Mouse (Mus musculus) embryonic facial prominence, embryonic 12.5 days (tissue): ENCODE results near the gene Tekt1. TPM values are rescaled to one million over a fixed set of nuclear protein-coding genes. Genes with fewer than 3 reads are reported as not detected.

Source experiments
- ATAC-seq: fragments of 200-750 bp; cut with Nextera tagmentation; 2 replicates; pipeline ENCODE4 v1.8.0; 2017; ENCODE audit not compliant: insufficient number of reproducible peaks, insufficient read depth, low FRiP score, low TSS enrichment
- H3K27ac ChIP-seq: fragments of 300-500 bp; sonication (generic); 2 replicates; pipeline ENCODE4 v1.5.1; 2016; ENCODE audit warnings: mild to moderate bottlenecking
- H3K27me3 ChIP-seq: fragments of 300-500 bp; sonication (generic); 2 replicates; pipeline ENCODE4 v1.6.1; 2016; ENCODE audit warnings: mild to moderate bottlenecking, moderate library complexity
- H3K36me3 ChIP-seq: fragments of 300-500 bp; sonication (generic); 2 replicates; pipeline ENCODE4 v1.6.1; 2016; ENCODE audit warnings: mild to moderate bottlenecking
- H3K4me1 ChIP-seq: fragments of 300-500 bp; sonication (generic); 2 replicates; pipeline ENCODE4 v1.6.1; 2016
- H3K4me2 ChIP-seq: fragments of 300-500 bp; sonication (generic); replicated peaks from 2 replicates; pipeline ENCODE4 v1.6.1; 2016; ENCODE audit warnings: mild to moderate bottlenecking, moderate library complexity
- H3K4me3 ChIP-seq: fragments of 300-500 bp; sonication (generic); 2 replicates; pipeline ENCODE4 v1.5.1; 2016; ENCODE audit warnings: mild to moderate bottlenecking
- H3K9ac ChIP-seq: fragments of 300-500 bp; sonication (generic); 2 replicates; pipeline ENCODE4 v1.6.1; 2016; ENCODE audit warnings: mild to moderate bottlenecking, moderate library complexity
- H3K9me3 ChIP-seq: fragments of 300-500 bp; sonication (generic); 2 replicates; pipeline ENCODE4 v1.6.1; 2016; ENCODE audit warnings: mild to moderate bottlenecking, moderate library complexity
- WGBS: fragments of 180-500 bp; shearing (Covaris S2); methylation state at CpG from one replicate; pipeline ENCODE4 v1.1.7; 2016; 5-methylcytosine and 5-hydroxymethylcytosine counted together
- polyA plus RNA-seq: library from polyadenylated mRNA; unstranded; fragments of >200 nt; fragmentation: Nextera tagmentation; extraction: Ambion mirVana; gene quantifications from 2 replicates; pipeline ENCODE4 v1.2.1, GENCODE M21; 2016

Tekt1 gene
- 5.1 and 6.4 TPM in 2 replicates for polyA plus RNA-seq

DNA sequence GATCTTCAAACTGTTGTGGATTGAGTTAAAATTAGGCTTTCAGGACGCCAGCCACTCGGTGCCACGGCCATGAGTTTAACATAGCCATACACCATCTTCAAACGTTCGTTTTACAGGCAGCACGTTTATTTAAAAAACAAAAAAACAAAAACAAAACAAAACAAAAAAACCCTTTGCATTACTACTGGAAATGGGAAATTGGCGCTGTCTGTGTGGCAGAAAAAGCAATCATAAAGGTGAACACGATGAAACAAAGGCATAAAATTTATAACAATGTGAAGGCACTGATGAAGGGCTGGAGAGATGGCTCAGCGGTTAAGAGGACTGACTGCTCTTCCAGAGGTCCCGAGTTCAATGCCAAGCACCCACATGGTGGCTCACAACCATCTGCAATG, at the start of gene Tekt1:
TSS of gene Tekt1 (minus strand) at position 96 of the 395 bp plus-strand sequence.
- no peak within 1 kb of the TSS for H3K27ac ChIP-seq
- H3K4me2 ChIP-seq: peak within 1 kb of the TSS; percentile 71
- H3K4me3 ChIP-seq: peak within 1 kb of the TSS; percentile 40
- H3K36me3 ChIP-seq: no peaks in the 10 kb centered on the region
- no peaks in the 10 kb centered on the region for H3K9me3 ChIP-seq
- peak within 1 kb of the TSS; percentile 51; the same call in 1 of the 2 replicates for H3K9ac ChIP-seq
- no peak for ATAC-seq
- peaks cover 9% of the 10 kb centered on the region; the same call in 1 of the 2 replicates for H3K4me1 ChIP-seq
- no peaks in the 10 kb centered on the region for H3K27me3 ChIP-seq
- WGBS: 37% methylated on average over 10 of the region's 10 CpGs

DNA sequence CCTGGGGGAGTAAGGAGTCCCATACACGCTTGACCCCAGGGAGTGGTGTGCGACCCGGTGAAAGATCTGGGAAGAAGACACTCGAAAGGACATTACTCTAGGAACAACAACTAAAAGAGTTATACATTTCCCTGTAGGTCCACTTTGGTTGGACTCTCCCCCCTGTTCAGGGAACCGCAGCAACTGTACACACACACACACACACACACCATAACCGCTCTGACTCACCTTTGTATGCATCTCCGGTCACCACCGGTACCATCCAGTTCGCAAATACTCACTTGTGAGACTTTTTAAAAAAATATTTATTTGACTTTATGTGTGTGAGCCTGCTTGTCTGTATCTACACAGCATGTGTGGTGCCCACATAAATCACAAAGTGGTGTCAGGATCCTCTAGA, 49.7 kb upstream of the Tekt1 start:
- H3K9ac ChIP-seq: peak overlapping the region; percentile 67; the same call in 1 of the 2 replicates
- 34% methylated on average over 9 of the region's 9 CpGs for WGBS
- peak overlapping the region; percentile 68 for H3K4me3 ChIP-seq
- H3K27ac ChIP-seq: 0 out of 2 replicates have a peak overlapping the region, but pooled peaks have one; percentile 60
- ATAC-seq: no peak
- peak overlapping the region; percentile 100 for H3K4me2 ChIP-seq
- peaks cover 25% of the 10 kb centered on the region for H3K4me1 ChIP-seq
- H3K9me3 ChIP-seq: no peaks in the 10 kb centered on the region
- no peaks in the 10 kb centered on the region for H3K36me3 ChIP-seq
- peaks cover 20% of the 10 kb centered on the region for H3K27me3 ChIP-seq

DNA sequence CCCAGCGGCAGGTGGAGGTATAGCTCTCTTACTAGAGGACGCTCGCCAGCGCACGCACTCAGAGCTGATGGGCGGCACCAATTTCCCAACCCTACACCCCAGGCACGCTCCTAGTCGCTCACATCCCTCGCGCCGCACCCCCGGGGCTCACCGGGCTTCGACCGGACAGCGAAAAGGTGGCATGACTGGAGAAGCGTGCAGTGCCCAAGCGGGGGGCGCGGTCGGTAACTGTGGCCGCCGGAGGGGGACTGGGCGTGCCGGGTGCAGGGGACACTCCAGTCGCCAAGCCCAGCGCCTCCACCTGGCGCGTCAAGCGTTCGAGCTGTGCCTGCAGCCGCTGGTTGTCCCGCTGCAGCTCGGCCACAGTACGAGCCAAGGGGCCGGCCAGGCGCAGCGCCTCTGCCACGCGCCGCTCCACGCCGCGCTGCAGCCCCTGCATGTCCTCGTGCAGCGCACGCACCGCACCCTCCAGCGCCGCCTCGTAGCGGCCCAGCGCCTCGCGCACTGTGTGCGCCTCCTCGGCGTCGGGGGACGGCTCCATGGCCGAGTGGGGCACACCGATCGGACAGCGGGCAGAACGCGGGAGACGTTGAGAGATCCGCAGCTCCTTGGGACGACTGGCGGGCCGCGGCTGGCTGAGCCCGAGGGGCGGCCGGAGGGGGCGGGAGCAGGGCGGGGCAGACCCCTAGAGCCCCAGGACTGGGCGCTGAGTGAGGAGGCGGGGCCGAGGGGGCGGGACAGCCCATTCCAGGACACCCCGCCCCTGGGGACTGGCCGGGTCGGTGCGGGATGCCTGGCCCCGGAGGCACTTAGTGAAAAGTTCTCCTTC, 49.1 kb upstream of the Tekt1 start, which contains the start of gene Smtnl2:
TSS of gene Smtnl2 (minus strand) at position 621 of the 829 bp plus-strand sequence.
- Histone ChIP-seq H3K9me3 (no peaks in the 10 kb centered on the region), H3K27ac (peak within 1 kb of the TSS; percentile 60), H3K9ac (peak within 1 kb of the TSS; percentile 67), H3K4me2 (peak within 1 kb of the TSS; percentile 100), H3K36me3 (no peaks in the 10 kb centered on the region), H3K4me3 (peak within 1 kb of the TSS; percentile 68), H3K4me1 (peaks cover 25% of the 10 kb centered on the region), H3K27me3 (peaks cover 20% of the 10 kb centered on the region)
- under 1% methylated on average over 73 of the region's 86 CpGs for WGBS
- peak; percentile 79 for ATAC-seq

DNA sequence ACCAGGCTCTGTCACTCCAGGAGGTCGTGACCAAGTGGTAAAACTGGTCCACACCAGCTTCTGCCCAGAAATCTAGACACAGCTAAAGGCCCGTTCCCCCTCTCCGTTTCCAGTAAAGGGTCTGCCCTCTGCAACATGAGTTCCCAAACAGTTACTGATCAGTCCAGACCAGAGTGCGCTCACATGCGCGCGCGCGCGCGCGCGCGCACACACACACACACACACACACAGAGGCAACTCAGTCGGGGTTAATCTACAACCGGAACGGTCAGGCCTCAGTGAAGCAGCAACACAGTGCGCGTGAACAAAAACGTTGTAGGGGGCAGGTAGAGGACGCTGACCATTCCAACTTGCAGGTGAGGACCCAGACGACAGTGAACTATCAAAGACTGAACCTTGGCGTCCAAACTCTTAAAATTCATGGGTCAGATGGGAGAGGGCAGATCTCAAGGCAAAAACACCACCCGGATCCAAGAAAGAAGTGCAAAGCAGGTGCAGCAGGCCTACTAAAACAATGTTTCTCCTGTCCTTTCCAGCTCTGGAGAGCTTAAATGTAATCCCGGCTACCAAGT, 48.4 kb upstream of the Tekt1 start:
- Histone ChIP-seq H3K27ac (no peak overlapping the region), H3K9me3 (no peaks in the 10 kb centered on the region), H3K4me1 (peaks cover 25% of the 10 kb centered on the region), H3K4me3 (peak overlapping the region; percentile 68), H3K27me3 (peaks cover 20% of the 10 kb centered on the region), H3K36me3 (no peaks in the 10 kb centered on the region), H3K4me2 (peak overlapping the region; percentile 100), H3K9ac (peak overlapping the region; percentile 67; the same call in 1 of the 2 replicates)
- no peak for ATAC-seq
- 1% methylated on average over 25 of the region's 25 CpGs for WGBS

DNA sequence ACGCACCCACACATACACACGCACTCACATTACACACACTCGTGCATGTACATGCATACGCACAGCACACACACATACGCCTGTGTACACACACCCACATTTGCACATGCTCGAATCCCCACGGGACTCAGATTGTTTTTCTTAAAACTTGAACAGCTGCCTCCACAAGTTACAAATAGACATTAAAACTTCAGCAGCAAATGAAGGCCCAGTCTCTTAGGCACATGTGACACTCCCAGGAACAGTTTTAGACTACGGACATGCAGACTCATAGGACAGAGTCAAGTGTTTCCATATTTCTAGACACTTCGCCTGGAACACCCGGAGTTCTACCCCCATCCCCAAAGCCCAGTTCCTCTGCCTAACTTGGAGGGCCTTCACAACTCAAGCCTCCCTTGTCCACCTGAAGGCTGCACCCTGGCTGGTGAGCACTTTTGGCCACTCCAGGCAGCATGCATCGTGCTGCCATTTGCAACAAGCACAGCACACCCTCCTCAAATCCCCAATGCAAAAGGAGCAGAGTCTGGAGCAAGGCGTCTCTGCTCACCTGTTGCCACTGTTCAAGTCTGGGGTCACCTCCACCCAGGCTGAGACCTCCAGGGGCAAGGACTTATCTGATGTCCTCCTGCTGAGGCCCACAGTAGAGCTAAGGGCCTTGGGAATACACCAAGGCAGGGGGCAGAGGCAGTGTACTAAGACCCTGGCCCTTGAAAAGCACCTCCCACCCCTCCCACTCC, 47.6 kb upstream of the Tekt1 start:
- Histone ChIP-seq H3K27ac (no peak overlapping the region), H3K4me2 (peak overlapping the region; percentile 100), H3K36me3 (no peaks in the 10 kb centered on the region), H3K9ac (no peak overlapping the region), H3K4me1 (peaks cover 25% of the 10 kb centered on the region), H3K27me3 (peaks cover 20% of the 10 kb centered on the region), H3K4me3 (peak overlapping the region; percentile 68), H3K9me3 (no peaks in the 10 kb centered on the region)
- 75% methylated on average over 12 of the region's 12 CpGs for WGBS
- ATAC-seq: no peak

DNA sequence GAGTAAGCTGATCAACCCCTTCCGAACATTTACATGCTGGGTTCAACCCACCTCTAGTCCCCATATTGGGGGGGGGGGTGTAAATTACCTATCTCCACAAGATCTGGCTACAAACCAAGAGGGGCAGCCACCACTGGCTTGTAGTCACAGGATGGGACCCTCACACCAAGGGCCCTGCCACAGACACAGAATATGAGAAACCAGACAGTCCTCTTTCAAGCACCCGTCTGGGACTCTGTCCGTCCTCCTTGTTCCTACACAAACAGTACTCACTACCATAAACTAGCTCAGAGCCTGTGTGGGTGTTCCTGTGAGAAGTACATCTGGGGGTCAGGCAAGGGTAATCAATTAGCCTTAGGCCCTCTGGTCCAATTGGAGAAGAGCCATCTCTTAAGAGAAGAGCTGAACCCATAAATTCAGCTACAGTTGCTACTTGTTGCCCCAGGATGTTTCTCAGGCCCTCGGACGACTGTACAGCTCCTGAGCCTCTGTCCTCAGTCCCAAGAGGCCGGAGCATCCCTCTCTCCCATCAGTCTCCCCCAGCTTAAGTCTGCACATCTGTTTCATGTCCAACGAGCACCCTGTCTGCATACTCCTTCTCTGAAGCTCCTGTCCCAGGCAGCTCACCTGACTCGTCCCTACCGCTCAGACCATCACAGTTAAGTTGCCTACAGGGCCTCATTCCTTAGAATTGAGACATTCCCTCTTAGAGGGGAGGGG, 46.4 kb upstream of the Tekt1 start:
- Histone ChIP-seq H3K4me1 (peaks cover 25% of the 10 kb centered on the region), H3K4me2 (0 out of 2 replicates have a peak overlapping the region, but pooled peaks have one; percentile 7), H3K36me3 (no peaks in the 10 kb centered on the region), H3K27me3 (peaks cover 20% of the 10 kb centered on the region), H3K9ac (no peak overlapping the region), H3K4me3 (no peak overlapping the region), H3K9me3 (no peaks in the 10 kb centered on the region), H3K27ac (no peak overlapping the region)
- ATAC-seq: no peak
- WGBS: 51% methylated on average over 9 of the region's 9 CpGs

DNA sequence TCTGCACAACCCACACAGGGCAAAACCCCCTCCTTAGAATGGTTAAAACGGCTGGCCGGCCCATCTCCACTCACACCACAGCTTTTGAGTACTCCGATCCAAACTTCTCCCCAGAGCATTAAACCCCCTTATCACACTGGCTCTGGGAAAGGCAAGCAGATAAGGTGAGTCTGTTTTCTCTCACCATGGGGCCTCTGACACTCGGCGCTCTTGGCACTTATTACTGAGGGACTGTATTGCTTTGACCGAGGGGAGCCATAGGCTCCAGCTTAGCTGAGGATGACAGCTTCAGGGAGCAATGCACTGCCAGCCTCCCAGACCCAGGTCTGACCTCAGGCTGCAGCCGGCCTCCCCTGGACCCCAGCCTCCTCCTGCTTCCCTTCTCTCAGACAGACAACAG, 45.3 kb upstream of the Tekt1 start:
- Histone ChIP-seq H3K4me3 (no peak overlapping the region), H3K9me3 (no peaks in the 10 kb centered on the region), H3K27me3 (peaks cover 14% of the 10 kb centered on the region), H3K4me2 (no peak overlapping the region), H3K27ac (no peak overlapping the region), H3K4me1 (peaks cover 25% of the 10 kb centered on the region), H3K9ac (no peak overlapping the region), H3K36me3 (no peaks in the 10 kb centered on the region)
- ATAC-seq: no peak
- 21% methylated on average over 7 of the region's 7 CpGs for WGBS

DNA sequence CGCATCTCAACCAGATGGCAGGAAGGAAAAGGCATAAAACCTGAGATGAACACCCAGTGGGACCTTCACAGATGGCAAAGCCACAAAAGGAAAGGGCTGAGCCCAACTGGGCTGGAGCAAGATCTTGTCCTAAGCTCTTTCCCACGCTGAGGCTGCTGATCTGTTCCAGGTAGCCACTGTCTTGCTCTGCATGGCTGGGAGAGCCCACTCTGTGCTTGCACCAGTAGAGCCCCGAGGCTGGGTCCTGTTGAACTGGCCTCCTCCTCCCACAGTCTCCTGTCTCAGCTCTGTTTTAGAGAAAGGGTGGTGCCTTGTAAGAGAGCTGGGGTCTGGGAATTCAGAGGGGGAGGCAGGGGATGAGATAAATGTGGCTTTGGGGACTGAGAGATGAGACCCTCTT, 44.8 kb upstream of the Tekt1 start:
- H3K4me3 ChIP-seq: no peak overlapping the region
- ATAC-seq: no peak
- 25% methylated on average over 3 of the region's 3 CpGs for WGBS

DNA sequence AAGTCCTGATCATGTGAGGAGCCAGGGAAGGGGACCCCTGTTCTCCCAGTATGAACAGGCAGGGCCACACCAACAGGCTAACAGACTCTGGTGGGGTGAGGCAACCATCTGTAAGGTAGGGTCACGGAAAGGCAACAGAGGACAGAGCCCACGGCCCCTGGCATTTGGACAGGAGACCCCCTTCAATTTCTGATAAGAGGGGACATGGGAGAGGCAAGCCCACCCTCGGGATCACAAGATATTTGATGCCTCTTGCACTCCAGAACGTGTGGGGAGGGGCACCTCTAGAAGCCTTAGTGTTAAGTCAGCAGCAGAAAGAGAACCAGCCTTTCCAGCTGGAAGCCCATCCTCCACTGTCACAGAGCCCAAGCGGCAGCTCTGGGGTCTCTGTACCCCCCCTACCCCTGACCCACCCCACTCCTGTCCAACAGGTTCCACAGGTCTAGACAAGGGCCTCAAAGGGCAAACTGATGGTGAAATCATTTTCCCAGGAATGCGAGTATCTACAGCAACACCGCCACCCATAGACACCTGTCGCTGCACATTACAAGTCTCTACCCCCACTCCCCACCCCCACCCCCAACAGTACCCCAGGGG, 43.9 kb upstream of the Tekt1 start:
- Histone ChIP-seq H3K4me1 (peaks cover 31% of the 10 kb centered on the region), H3K4me2 (no peak overlapping the region), H3K4me3 (no peak overlapping the region), H3K36me3 (no peaks in the 10 kb centered on the region), H3K9me3 (no peaks in the 10 kb centered on the region), H3K9ac (no peak overlapping the region), H3K27me3 (peaks cover 14% of the 10 kb centered on the region), H3K27ac (no peak overlapping the region)
- ATAC-seq: no peak
- WGBS: 43% methylated on average over 8 of the region's 8 CpGs

More for the DNA sequence above, 44.8 kb upstream of the Tekt1 start:
- no peak overlapping the region for H3K9ac ChIP-seq
- H3K9me3 ChIP-seq: no peaks in the 10 kb centered on the region
- no peaks in the 10 kb centered on the region for H3K36me3 ChIP-seq
- H3K27me3 ChIP-seq: peaks cover 14% of the 10 kb centered on the region
- no peak overlapping the region for H3K4me2 ChIP-seq
- H3K4me1 ChIP-seq: peaks cover 29% of the 10 kb centered on the region
- H3K27ac ChIP-seq: no peak overlapping the region

DNA sequence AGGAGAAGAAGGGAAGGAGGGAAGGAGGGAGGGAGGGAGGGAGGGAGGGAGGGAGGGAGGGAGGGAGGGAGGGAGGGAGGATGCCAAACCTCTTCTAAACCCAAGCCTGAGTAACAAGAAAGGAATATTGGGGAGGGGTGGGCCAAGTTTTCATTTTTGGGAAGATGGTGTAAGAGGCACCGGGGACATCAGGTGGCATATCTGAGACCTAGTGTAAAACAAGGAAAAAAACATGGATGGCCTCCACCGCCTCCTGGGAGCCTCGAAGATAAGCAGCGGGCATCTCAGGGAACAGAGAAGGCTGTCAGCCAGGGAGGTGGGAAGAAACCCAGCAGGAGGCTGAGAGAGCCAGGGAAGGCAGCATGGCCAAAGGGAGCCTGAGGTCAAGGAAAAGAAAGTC, 43.3 kb upstream of the Tekt1 start:
- WGBS: 48% methylated on average over 4 of the region's 4 CpGs
- Histone ChIP-seq H3K27me3 (peaks cover 11% of the 10 kb centered on the region), H3K9me3 (no peaks in the 10 kb centered on the region), H3K36me3 (no peaks in the 10 kb centered on the region), H3K27ac (no peak overlapping the region), H3K4me1 (peaks cover 27% of the 10 kb centered on the region), H3K4me3 (no peak overlapping the region), H3K9ac (no peak overlapping the region), H3K4me2 (no peak overlapping the region)
- ATAC-seq: no peak

DNA sequence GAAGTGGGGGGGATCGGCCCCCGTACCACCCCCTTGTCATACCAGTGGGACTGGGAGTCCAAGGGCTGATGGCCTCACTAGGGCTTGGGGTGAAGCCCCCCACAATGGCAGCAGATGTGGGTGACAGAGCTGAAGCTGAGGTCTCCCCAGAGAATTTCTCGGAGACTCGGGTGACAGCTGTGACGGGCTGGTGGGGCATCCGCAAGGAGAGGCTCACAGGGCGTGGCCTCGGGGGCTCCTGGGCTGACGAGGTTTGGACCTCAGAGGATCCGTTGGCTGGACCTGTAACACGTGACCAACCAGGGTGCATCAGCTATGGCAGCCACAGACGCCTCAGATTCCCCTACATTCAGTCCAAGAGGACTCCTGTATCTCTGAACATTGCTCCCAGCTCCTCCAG, 40.7 kb upstream of the Tekt1 start:
- no peaks in the 10 kb centered on the region for H3K36me3 ChIP-seq
- no peak overlapping the region for H3K4me3 ChIP-seq
- H3K9ac ChIP-seq: no peak overlapping the region
- no peaks in the 10 kb centered on the region for H3K9me3 ChIP-seq
- no peaks in the 10 kb centered on the region for H3K27me3 ChIP-seq
- 77% methylated on average over 12 of the region's 12 CpGs for WGBS
- ATAC-seq: no peak
- no peak overlapping the region for H3K4me2 ChIP-seq
- peaks cover 23% of the 10 kb centered on the region for H3K4me1 ChIP-seq
- H3K27ac ChIP-seq: no peak overlapping the region
